Mouse (Mus musculus): ENCODE data around the gene Tmed10. TPM values are rescaled to one million over a fixed set of nuclear protein-coding genes. Genes with fewer than 3 reads are reported as not detected.

The Tmed10 gene
- polyA plus RNA-seq, 1 experiment from 2014 or later = 187 TPM

DNA sequence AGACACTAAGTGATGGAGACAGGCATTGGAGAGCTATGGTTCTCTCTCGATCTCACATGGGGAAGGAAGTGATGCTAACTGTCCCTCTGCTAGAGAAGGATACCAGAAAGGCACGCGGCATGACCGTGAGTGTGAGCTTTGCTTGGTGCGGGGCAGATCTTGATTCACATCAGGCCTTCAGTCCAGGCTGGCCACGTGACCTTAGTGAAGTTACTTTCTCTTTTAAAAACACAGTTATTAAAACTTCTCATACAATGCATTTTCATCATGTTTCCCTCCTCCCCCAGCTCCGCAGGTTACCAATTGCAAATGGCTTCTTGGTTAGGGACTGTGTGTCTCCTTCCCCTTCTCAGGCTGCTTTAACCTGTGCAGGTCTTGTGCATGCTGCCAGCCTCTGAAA is 16.5 kb upstream of the Tmed10 start:
- no peaks in the 10 kb centered on the region for H3K9me3 ChIP-seq (replicated peaks)
- no peak for ATAC-seq
- H3K4me2 ChIP-seq = no peak overlapping the region
- 89% methylated on average over 7 of the region's 7 CpGs for WGBS
- H3K9ac ChIP-seq = no peak overlapping the region
- H3K4me3 ChIP-seq = no peak overlapping the region
- no peaks in the 10 kb centered on the region for H3K36me3 ChIP-seq (ENCODE audit: poor library complexity, severe bottlenecking)
- H3K27me3 ChIP-seq = no peaks in the 10 kb centered on the region
- no peaks in the 10 kb centered on the region for H3K4me1 ChIP-seq
- H3K27ac ChIP-seq = no peak overlapping the region

- no peaks in the 10 kb centered on the region for H3K4me1 ChIP-seq
- no peaks in the 10 kb centered on the region for H3K36me3 ChIP-seq (ENCODE audit: poor library complexity, severe bottlenecking)
- no peak overlapping the region for H3K9ac ChIP-seq
- H3K27me3 ChIP-seq = no peaks in the 10 kb centered on the region
- 86% methylated on average over 15 of the region's 15 CpGs for WGBS
- no peaks in the 10 kb centered on the region for H3K9me3 ChIP-seq (replicated peaks)
- H3K4me2 ChIP-seq = no peak overlapping the region
- H3K27ac ChIP-seq = no peak overlapping the region
- no peak for ATAC-seq
- no peak overlapping the region for H3K4me3 ChIP-seq
Measured at GRCm38 (mm10) chr12:85389204-85390185, 14.8 kb upstream of the Tmed10 start.

DNA sequence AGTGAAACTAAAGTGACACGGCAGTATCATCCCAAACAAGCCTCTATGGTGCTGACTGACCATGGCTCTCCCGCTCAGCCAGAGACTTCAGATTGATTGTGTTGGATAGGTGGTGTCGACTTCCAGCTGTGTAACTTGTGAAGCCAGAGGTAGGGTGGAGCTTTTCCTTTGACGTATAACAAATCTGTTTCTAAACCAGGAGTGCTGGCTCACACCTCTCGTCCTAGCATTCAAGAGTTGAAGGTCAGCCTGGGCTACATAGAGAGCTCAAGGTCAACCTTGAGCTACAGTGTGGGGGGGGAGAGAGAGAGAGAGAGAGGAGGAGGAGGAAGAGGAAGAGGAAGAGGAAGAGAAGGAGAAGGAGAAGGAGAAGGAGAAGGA is 11.3 kb upstream of the Tmed10 start:
- Histone ChIP-seq H3K4me3 (no peak overlapping the region), H3K9me3 (replicated peaks) (no peaks in the 10 kb centered on the region), H3K27ac (no peak overlapping the region), H3K36me3 (ENCODE audit: poor library complexity, severe bottlenecking) (no peaks in the 10 kb centered on the region), H3K9ac (no peak overlapping the region), H3K4me1 (no peaks in the 10 kb centered on the region), H3K27me3 (no peaks in the 10 kb centered on the region), H3K4me2 (no peak overlapping the region)
- 61% methylated on average over 5 of the region's 5 CpGs for WGBS
- no peak for ATAC-seq

DNA sequence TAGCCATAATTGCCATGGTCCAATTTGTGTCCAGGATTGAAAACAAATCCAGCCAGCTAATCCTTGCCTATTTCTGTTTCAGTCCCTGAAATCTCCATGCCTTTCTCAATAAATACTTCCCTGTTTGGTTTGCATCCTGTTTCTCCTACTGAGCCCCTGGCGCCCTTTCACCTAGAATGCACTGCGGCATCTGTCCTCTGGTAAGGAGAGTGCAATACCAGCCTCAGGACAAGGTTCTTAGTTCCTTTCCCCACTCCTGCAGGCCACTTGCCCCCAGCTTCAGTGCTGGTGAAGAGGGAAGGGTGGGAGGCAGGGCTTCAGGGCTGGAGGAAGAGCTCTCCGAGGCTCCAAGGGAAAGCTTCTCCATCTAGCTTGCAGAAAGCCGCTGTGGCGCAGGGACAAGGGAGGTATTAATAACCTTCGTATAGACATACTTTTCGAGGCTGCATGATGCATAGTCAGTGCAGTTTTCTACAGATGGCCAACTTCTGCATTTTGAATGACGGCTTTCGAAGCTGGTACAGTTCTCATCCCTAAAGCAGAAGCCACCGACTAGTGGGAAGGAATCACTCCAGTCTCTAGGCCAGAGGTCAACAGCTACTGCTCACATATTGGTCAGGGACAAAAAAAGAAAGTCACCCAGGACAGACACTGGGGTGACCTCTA is 10.8 kb upstream of the Tmed10 start:
- H3K9me3 ChIP-seq (replicated peaks) = no peaks in the 10 kb centered on the region
- no peaks in the 10 kb centered on the region for H3K4me1 ChIP-seq
- WGBS = 82% methylated on average over 10 of the region's 10 CpGs
- H3K36me3 ChIP-seq (ENCODE audit: poor library complexity, severe bottlenecking) = no peaks in the 10 kb centered on the region
- H3K9ac ChIP-seq = no peak overlapping the region
- ATAC-seq = no peak
- H3K27me3 ChIP-seq = no peaks in the 10 kb centered on the region
- no peak overlapping the region for H3K4me3 ChIP-seq
- H3K4me2 ChIP-seq = no peak overlapping the region
- H3K27ac ChIP-seq = no peak overlapping the region

- Histone ChIP-seq H3K4me1 (no peaks in the 10 kb centered on the region), H3K27me3 (no peaks in the 10 kb centered on the region), H3K4me2 (no peak overlapping the region), H3K9me3 (replicated peaks) (no peaks in the 10 kb centered on the region), H3K4me3 (no peak overlapping the region), H3K36me3 (ENCODE audit: poor library complexity, severe bottlenecking) (no peaks in the 10 kb centered on the region), H3K27ac (no peak overlapping the region), H3K9ac (no peak overlapping the region)
- no peak for ATAC-seq
- WGBS = 84% methylated on average over 14 of the region's 14 CpGs
Measured at GRCm38 (mm10) chr12:85382761-85383680, 8.4 kb upstream of the Tmed10 start.

GRCm38 (mm10) chr12:85381570-85381969 is 6.9 kb upstream of the Tmed10 start:
- Histone ChIP-seq H3K9ac (no peak overlapping the region), H3K4me3 (no peak overlapping the region), H3K9me3 (replicated peaks) (no peaks in the 10 kb centered on the region), H3K27me3 (no peaks in the 10 kb centered on the region), H3K4me2 (no peak overlapping the region), H3K27ac (no peak overlapping the region), H3K36me3 (ENCODE audit: poor library complexity, severe bottlenecking) (no peaks in the 10 kb centered on the region), H3K4me1 (no peaks in the 10 kb centered on the region)
- 89% methylated on average over 6 of the region's 6 CpGs for WGBS
- no peak for ATAC-seq

GRCm38 (mm10) chr12:85380942-85381341 is 6.3 kb upstream of the Tmed10 start:
- no peak for ATAC-seq
- no peak overlapping the region for H3K9ac ChIP-seq
- H3K36me3 ChIP-seq (ENCODE audit: poor library complexity, severe bottlenecking) = no peaks in the 10 kb centered on the region
- H3K9me3 ChIP-seq (replicated peaks) = no peaks in the 10 kb centered on the region
- H3K4me3 ChIP-seq = no peak overlapping the region
- WGBS = 78% methylated on average over 7 of the region's 7 CpGs
- H3K4me2 ChIP-seq = no peak overlapping the region
- no peaks in the 10 kb centered on the region for H3K27me3 ChIP-seq
- no peak overlapping the region for H3K27ac ChIP-seq
- H3K4me1 ChIP-seq = no peaks in the 10 kb centered on the region

DNA sequence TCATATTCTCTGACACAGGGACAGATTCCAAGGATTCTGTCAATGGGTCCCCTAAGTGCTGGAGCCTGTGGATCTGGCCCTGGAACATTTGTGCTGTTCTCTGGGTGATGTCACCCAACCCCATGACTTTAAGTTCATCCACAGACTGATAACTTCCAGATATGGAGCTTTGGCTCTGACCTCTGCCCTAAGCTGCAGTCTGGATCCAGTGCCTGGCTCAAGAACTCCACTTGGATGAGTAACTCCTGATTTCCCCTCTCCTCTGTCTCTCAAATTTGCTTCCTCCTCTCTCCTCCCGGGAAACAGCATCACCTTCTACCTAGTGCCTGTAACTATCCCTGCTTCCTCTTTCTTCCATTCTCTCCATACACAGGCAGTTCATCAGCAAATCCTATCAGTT is 5.7 kb upstream of the Tmed10 start:
- Histone ChIP-seq H3K4me3 (no peak overlapping the region), H3K4me2 (no peak overlapping the region), H3K27ac (no peak overlapping the region), H3K36me3 (ENCODE audit: poor library complexity, severe bottlenecking) (no peaks in the 10 kb centered on the region), H3K9me3 (replicated peaks) (no peaks in the 10 kb centered on the region), H3K9ac (no peak overlapping the region), H3K27me3 (no peaks in the 10 kb centered on the region), H3K4me1 (no peaks in the 10 kb centered on the region)
- 88% methylated on average over 1 of the region's 1 CpGs for WGBS
- ATAC-seq = no peak

DNA sequence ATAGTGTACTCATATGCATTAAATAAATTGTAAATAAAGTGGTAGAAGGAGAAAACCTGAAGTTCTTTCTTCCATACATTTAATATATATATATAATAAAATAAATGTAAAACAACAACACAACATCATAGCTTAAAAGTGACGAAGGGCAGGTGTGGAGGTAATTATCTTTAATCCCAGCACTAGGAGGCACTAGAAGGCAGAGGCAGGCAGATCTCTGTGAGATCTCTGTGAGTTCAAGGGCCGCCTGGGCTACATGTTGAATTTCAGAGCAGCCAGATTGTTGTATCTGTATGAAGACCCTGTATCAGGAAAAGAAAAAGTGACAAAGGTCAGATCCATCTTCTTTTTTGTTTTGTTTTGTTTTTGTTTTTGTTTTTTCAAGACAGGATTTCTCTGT is 3.6 kb upstream of the Tmed10 start:
- no peak overlapping the region for H3K4me3 ChIP-seq
- H3K36me3 ChIP-seq (ENCODE audit: poor library complexity, severe bottlenecking) = no peaks in the 10 kb centered on the region
- no peak for ATAC-seq
- no peaks in the 10 kb centered on the region for H3K9me3 ChIP-seq (replicated peaks)
- 86% methylated on average over 2 of the region's 2 CpGs for whole genome bisulfite sequencing
- H3K4me2 ChIP-seq = no peak overlapping the region
- no peaks in the 10 kb centered on the region for H3K27me3 ChIP-seq
- H3K9ac ChIP-seq = no peak overlapping the region
- H3K27ac ChIP-seq = no peak overlapping the region
- H3K4me1 ChIP-seq = peaks cover 6% of the 10 kb centered on the region

DNA sequence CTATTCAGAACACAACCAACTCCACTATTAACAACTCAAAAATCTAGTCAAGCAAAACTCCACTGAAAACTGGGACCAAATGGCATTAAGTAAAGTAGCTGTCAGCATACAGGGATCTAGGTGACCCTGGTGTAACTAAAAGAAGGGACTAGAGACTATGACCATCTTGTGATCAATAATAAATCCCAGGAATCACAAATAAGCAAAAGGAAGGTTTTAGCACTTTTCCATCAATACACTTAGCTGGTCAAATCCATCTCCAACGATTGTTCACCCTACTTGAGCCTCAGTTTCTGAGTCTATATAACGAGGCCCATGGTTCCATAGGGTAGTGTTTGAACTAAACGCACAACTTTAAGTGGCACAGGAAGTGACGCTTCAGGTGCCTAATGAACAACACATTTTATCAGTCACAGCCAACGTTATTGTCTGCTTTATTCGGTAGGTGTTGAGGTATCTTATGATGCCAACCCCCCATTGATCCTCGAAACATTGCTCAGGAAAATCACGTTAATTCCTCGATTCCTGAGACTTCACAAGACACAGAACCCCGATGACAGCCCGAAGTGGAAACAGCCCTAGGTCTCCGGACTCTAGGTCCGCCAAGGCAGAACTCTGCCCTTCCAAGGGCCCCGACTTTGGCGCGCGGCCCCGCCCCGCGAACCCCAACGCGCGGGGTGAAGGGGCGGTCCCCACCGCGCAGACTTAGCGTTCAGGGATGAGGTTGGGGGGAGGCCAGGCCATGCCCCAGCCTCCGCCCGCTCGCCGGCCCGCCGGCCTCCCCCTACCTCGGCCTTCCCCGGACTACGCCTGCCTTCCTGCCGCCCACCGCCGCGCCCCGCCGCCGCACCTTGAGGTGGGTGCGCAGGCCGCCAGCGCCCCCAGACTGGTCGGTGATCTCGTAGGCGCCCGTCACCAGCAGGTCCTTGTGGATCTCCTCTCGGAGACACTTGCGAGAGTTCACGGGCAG is 771 bp downstream of the Tmed10 start:
- ATAC-seq = peak; percentile 64
- Histone ChIP-seq H3K36me3 (ENCODE audit: poor library complexity, severe bottlenecking) (no peaks in the 10 kb centered on the region), H3K4me2 (peak overlapping the region; percentile 78), H3K27me3 (no peaks in the 10 kb centered on the region), H3K27ac (peak overlapping the region; percentile 63), H3K4me3 (peak overlapping the region; percentile 94), H3K4me1 (peaks cover 29% of the 10 kb centered on the region), H3K9me3 (replicated peaks) (no peaks in the 10 kb centered on the region), H3K9ac (peak overlapping the region; percentile 96)
- 1% methylated on average over 41 of the region's 53 CpGs for WGBS

DNA sequence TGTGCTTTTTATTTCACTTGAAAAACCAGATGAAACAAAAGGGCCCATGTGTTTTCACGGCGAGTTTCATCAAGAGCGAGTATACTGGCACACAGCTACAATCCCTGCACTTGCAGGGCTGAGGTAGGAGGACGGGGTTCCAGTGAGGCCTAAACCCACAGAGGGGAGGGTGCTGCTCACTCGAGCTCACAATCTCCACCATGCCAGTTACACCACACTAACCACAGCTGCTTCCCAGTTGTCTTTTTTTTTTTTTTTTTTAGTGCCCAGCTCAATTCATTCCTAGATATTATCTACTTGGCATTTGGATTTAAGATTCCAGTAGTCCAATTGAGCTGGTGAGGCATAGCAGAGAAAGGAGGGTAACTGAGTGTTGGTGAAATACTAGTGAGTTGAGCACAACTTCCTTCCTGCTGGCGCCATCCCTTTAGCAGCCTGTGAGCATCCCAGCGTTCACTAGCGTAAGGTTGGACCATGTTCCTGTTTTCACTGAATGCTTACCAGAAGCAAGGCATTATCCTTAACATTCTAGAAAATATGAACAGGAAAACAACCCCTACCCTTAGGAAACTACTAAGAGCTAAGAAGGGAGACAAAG is 2.5 kb downstream of the Tmed10 start:
- ATAC-seq = no peak
- Histone ChIP-seq H3K9ac (peak overlapping the region; percentile 35; the same call in 1 of the 2 replicates), H3K27me3 (no peaks in the 10 kb centered on the region), H3K36me3 (ENCODE audit: poor library complexity, severe bottlenecking) (no peaks in the 10 kb centered on the region), H3K4me3 (peak overlapping the region; percentile 7; the same call in 1 of the 2 replicates), H3K9me3 (replicated peaks) (no peaks in the 10 kb centered on the region), H3K4me1 (peaks cover 30% of the 10 kb centered on the region), H3K4me2 (peak overlapping the region; percentile 78), H3K27ac (no peak overlapping the region)
- 77% methylated on average over 8 of the region's 8 CpGs for WGBS

Data from forebrain, embryonic 13.5 days (tissue).